Mouse (Mus musculus) liver, embryonic 14.5 days (tissue): Measurements from ENCODE around the gene Sesn2.

Experiments
- CTCF ChIP-seq: IDR thresholded peaks from 2 replicates; pipeline ENCODE4 v1.5.1; 2016; ENCODE audit warnings: antibody characterized with exemption, low read depth, control low read depth
- EP300 ChIP-seq: IDR thresholded peaks from 2 replicates; pipeline ENCODE4 v1.6.1; 2016; ENCODE audit warnings: antibody characterized with exemption, low read depth

GRCm38 (mm10) chr4:132535406-132536121 is 25.3 kb upstream of the Sesn2 start, which contains the start of gene Dnajc8:
- TF ChIP-seq CTCF (no peak), EP300 (0 out of 2 replicates have a peak, but pooled peaks have one; percentile 40)
